Mouse (Mus musculus) kidney, postnatal 36 days (tissue): ENCODE measurements around the gene Kmt2e.

Experiments
- DNase-seq, 2 experiments: peaks; one replicate each; pipeline ENCODE4 v3.0.0; 2021 to 2022; ENCODE audit warnings: mixed read lengths in 2 of 2

Gene Kmt2e

DNA sequence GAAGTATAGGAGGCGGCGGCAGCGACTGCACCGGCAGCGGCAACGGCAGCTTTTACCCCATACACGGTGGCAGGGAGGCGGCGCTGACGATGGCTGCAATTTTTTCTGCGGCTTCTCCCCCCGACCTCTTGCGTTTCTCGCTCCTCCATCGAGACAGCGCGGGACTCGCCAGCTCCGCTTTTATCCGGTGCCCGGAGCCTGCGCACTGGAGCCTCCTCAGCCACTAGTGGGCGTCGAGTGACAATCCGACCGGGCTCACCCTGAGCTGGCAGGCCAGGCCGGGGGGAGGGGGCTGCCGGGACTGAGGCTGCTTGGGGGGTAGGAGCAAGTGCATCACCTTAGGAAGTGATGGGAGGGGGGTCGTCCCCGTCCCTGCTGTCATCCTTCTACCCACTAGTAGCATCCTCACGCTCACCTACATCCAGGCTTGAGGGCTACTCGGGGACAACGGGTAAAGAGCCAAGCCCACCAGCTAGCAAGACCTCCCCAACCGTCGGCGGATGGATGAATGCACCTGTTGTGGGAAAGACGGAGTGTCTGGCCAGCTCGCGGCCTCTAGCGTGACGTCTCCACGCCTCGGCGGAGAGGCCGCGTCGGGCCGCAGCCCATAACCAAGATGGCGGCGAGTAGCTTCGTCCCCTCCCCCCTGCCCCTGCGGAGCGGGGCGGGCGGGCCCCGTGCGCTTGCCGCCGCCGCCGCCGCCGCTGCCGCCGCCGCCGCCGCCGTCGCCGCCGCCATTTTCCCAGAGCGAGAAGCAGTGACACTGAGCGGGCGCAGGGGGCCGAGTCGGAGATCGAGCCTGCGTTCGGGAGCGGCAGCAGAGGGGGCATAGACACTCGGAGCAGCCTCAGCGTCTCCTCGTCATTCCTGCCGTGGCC lies at the start of gene Kmt2e:
TSS of gene Kmt2e (plus strand) at position 722 of the 878 bp plus-strand sequence.
- peak; percentile 92 to 94 for DNase-seq

DNA sequence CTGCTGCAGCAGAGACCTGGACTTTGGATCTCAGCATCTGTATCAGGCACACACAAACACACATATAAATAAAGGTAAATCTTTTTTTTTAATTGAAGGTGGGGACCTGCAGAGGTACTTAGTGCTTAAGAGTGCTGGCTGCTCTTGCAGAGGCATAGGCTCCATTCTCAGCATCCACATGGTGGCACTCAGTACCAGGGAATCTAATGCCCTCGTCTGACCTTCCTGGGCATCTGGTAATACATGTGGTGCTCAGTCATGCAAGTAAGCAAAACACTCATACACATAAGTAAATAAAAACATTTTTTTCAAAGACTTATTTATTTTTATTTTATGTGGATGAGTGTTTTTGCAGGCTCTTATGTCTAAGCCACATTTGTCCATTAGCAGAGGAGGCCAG lies 49.1 kb upstream of the Kmt2e start:
- peak; percentile 46 to 65 for DNase-seq

DNA sequence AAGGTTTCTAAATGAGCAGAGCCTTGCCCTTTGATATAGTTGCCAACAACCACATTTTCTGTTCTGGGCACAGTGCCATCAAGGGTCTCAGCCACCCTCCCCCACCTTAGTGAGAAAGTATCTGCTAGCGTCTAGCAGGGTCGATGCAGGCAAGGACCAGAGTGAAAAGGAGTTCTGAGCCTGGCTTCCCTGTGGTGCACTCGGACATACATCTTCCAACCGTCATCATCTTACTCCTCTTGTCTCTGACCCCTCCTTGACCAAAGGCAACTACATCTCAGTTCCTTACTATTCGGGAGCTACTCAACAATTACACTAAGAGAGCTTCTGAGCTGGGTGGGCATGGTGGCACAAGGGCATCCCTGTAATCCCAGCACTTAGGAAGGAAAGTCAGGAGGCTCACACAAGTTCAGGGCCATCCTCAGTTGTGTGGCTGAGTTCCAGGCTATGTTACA lies 48.5 kb upstream of the Kmt2e start:
- no peak for DNase-seq

DNA sequence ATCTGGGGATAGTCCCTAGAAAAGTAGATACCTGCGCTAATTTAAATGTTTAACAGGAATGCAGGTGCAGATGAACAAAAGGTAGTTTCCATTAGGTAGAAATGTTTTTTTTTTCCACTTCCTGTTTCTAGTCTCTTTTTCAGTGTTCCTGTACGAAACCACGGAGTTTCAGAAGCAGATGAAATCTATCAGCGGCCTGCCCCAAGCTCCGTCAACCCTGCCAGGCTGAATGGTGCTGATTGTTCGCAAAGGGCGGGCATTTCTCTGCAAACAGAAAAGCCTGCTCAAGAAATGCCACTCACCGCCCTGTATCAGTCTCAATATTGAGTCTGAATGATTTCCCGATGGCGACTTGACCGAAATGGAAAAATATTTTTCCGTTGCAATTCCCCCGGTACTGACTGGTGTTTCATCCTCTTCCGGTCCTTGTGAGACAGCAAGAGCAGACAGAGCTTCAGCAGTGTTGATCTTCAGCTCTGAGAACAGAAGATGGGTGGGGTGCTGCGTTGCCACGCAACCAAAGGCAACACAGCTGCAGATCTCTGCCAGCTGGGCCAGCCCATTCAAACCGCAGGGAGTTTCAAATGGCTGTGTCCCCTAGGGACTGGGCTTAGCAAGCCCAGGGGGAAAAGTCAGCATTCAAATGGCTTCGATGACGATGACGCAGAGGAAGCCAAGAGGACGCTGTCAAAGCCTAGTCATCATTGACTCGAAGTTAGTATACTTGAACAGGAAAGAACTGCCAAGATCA lies 47.5 kb upstream of the Kmt2e start:
- DNase-seq: peak; percentile 85 to 93

DNA sequence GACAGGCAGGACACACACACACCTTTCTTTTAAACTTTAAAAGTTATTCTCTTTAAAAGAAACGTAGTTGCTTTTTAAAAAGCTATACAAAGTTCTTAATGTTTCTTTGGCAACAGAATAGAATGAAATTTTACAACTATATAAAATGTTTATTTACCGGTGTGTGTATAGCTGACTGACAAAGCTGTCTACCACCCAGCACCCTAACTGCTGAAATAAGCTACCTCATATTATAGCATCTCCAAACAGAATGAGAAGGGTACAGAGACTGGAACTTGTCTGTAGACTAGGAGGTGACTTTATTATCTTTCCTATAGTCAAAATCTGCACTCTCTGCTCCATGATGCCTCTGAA lies 47.0 kb upstream of the Kmt2e start:
- DNase-seq: no peak

DNA sequence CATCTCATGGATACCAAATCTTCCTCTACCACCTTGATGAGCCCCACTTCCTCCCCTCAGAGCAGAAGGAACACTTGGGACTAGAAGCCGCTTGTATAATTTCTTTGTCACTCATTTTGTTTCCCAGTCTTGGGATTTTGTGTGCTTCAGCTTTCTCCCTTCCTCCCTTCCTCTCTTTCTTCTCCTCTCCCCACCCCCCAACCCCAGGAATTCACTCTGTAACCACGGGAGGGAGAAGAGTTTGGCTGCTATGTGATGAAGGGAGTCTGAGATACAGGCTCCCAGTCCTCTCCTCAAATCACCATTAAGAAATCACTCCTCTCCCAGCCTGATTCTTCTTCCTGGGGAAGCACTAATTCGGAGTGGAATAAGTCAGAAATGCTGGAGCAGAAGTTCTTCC lies 46.1 kb upstream of the Kmt2e start:
- no peak for DNase-seq

DNA sequence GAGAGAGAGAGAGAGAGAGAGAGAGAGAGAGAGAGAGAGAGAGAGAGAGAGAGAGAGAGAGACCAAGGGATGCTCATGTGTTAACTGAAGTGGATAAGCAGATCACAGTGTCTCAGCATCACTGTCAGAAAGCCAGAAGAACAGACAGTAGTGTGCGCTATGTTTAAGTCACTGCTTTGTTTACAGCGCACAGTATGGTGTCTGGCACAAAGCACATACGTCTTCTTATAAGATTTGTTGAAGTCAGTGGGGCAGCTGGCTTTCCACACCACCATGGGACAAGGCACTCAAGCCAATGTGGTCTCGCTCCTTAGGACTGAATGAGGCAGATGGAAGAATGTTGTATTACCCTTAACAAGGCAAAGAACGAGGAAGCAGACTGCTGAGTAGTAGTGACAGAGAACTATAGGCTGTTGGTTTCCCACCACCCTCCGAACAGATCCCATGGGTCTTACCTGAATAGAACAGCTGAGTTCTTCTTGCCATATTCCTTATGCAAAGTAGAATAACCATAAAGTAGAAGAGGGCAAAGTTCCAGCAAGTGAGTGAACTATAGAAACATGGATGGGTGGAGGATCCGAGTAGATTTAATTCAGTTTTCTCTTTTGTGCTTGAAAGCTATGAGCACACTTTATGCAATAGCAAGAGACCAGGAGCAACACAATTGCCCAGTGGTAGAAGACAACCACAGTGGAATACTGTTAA lies 44.5 kb upstream of the Kmt2e start:
- no peak for DNase-seq

DNA sequence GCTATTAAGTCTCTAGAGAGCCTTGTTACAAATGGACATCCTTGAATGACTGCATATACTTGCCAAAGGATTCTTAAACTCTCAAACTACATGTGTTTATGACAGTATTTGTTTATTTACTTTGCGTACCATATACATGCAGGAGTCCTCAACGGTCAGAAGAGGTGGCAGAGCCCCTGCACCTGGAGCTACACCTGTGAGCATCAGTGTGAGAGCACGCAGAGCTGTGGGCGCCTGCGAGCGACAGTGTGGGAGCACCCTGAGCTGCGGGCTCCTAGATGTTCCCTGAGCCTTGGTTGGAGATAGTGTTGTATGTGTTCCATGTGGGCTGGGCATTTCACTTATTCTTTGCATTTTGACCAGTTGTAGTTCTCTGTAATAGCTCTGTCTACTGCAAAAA lies 42.5 kb upstream of the Kmt2e start:
- DNase-seq: no peak

DNA sequence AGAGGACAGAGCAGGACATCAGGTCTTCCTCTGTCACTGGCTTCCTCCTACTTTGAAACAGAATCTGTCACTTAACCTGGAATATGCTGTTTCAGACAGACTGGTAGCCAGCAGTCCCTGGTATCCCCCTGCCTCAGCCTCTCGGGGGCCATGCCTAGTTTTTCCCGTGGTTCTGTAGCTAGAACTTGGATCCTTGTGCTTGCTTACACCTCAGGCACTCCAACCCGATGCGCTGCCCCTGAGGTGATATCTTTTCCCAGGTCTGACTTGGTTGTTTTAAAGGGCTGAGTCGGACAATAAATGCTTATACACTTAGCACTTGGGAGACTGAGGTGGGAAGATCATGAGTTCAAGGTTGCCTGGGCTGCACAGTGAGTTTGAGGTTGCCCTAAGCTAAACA lies 40.4 kb upstream of the Kmt2e start:
- no peak for DNase-seq

DNA sequence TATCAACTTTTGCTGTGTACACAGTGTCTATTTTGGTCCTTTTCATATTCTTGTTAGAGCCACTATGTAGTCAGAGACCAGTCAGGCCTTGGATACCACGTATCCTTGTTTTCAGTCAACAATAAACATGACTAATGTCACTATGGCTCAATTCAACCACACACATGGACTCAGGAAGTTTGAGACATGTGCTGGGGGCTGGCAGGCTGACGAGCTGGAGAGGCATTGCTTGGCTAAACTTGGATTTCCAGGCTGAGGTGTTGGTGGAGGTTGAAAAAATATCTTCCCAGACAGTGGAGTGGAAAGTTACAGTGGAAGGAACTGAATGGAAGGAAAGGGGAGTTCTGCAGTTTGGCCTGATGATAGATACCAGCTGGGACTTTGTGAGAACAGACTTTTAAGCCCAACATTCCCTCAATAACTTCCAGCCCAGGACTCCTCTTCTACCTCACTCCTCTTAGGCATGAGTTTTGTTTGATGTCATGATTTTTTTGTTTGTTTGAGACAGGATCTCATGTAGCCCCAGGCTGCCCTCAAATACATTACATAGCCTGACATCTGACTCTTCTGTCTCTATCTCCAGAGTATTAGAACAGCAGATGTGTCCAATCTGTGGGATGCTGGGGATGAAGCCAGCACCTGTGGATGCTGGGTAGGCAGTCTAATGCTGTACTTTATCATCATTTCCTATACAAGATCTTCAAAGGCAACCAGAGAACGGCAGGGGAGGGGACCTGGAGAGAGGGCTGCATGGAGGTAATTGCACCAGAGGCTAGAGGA lies 39.7 kb upstream of the Kmt2e start:
- DNase-seq: no peak

DNA sequence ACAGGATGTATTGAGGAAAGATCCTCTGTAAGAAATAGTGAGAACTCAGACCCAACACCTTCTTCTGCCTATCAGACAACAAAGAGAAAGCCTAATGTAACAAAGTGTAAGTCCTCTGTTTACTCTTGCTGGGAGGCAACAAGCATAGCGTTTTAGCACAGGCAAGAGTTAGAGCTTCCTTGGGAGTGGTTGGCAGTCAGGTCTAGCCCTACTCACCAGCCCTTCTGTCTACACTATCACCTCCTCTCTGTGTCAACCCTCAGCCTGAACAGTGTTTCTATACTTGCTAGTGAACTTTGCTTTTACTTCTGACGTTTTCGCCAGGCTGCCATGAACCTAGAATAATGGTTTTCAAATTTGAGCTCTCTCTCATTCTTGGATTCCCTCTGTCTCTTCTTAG lies 38.5 kb upstream of the Kmt2e start:
- no peak for DNase-seq

DNA sequence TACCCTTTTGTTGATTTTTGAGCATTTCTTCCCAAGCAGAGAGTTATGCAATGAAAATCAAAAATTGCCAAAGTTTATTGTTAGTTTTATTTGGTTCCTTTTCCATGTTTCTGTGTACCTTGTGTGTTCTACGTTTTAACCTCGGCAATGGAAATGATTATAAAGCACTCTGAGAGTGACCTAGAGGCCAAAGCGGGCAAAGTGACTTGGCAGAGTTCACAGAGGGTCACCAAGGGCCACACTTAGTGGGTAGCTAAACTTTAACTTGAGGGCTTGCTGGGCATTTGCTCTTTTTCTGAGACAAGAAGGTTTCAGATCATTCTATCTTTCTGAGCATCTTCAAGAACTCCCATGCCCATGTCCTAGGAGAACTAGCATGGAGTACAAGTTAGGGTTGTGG lies 37.5 kb upstream of the Kmt2e start:
- DNase-seq: peak; percentile 63 to 73

DNA sequence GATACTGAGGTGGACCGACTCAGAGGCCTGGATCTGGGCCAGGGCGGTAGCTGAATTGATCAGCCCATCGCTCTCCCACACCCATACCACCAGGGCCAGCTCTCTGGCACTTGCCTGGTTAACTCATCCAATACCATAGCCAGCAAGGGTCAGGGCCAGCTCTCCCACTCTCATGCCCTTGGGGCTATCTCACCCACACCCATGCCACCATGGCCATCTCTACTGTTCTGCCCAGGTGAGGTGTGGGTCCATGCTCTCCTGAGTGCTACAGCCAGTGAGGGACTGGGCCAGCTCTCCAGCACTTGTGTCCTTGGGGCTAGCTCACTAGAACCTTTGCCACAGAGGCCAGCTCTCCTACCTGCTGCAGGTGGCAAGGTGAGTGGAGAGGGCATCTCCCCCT lies 34.1 kb upstream of the Kmt2e start:
- no peak for DNase-seq

DNA sequence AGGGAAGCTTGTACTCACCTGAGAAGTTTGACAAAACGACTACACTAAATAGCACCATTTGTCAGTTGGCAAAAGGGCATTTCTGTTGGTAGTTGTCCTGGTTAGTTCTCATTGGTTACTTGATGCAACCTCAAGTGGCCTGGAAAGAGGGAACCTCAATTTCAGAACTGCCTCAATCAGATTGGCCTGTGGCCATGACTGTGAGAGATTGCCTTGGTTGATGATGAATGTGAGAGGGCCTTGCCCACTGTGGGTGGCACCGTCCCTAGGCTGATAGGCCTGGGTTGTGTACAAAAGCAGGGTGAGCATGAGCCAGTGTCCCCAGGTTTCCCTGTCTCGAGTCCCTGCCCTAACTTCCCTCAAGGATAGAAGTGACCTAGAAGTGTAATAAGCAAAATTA lies 33.4 kb upstream of the Kmt2e start:
- DNase-seq: no peak

DNA sequence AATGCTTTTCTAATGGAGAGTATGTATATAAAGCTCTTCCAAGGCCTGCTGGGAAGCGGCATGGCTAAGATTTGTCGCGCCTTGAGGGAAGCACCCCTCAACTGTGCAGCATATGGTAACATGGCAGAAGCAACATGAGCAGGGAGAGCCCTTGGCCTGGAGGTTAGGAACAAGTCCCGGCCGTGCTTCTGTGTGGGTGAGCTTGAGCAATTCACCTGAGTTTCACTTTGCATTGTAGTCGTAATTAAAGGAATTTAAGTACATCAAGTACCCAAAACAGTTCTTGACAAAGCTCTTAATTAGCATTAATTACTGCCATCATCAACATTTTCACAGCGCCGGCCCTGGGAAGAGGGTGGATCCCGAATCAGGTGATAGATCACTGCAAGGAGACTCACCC lies 32.9 kb upstream of the Kmt2e start:
- DNase-seq: no peak

DNA sequence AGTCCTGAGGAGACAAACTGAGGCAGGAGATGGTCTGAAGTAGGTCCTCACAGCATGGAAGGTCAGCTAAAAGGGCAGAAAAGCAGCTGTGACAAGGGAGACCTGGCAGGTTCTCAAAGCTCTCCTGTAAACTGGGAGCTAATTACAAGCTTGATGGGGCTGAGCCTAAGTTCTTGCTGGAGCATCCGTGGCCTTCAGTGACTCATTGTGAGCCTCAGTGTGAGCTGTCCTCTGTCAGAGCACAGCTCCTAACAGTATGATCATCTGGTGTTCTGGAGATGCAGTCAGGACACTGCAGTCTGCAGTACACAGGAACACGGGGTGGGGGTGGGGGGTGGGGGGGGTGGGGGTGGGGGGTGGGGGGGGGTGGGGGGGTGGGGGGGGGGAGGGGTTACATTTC lies 32.2 kb upstream of the Kmt2e start:
- no peak for DNase-seq

DNA sequence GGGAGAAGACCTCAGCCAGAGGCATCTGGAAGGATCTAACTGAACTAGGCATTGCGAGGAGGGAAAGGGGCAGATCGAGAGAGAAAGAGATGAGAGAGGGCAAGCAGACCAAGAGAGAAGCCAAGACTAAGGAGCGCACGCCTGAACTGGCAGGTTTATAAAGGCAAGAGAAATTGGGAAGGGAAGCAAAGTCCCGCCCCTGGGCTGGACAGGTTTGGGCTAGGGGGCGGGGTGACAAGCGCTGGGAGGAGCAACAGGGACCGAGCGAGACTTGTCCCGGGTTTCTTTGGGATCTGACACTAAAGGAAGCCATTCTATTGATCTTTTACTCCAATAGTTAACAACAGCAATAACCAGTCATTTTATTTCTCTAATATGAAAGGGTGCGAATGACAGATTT lies 31.1 kb upstream of the Kmt2e start:
- DNase-seq: peak in 1 of 2 experiments; percentile 57

DNA sequence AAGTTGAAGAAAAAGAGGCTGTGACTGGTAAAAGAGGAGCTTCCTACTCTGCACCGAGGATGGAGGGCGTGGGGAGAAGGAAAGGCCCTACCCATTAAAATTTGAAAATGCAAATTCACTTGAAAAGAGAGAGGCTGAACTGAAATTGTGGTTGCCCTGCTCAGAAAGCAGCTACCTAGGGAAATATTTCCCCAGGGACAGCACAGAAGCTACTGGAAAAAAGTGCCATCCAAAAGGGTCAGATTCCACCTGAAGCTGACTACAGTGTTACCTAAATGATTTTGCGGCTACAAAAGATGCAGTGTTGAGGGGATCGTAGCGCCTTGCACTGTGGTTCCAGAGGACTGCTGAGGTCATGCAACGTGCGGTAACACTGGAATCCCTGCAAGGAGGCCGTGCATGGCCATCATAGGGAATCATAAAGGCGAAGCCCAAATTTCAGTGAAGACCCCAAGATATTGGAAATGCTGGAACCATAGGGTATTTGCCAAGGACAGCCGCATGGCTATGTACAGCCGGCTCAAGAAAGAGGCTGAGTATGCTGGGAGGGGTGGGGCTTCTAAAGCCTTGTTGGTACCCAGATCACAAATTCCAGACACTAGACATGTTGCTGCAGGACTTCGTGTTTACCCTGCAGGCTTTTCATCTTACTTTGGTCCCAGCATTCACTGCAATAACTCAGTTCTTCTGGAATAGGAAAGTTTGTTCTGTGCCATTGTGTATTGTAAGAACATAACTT lies 28.4 kb upstream of the Kmt2e start:
- no peak for DNase-seq

DNA sequence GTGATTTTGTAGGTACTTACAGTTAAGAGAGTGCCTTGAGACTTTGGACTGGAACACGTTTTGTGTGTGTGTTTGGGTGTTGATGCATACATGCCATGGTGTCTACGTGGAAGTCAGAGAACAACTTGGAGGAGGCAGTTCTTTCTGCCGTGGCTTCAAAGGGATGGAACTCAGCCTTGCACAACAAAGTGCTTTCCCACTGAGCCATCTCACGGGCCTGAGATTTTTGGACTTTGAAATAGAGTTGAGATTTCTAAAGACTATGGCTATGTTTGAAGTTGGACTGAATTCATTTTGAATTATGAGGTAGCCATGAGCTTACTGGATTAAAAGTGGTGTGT lies 27.9 kb upstream of the Kmt2e start:
- DNase-seq: no peak

DNA sequence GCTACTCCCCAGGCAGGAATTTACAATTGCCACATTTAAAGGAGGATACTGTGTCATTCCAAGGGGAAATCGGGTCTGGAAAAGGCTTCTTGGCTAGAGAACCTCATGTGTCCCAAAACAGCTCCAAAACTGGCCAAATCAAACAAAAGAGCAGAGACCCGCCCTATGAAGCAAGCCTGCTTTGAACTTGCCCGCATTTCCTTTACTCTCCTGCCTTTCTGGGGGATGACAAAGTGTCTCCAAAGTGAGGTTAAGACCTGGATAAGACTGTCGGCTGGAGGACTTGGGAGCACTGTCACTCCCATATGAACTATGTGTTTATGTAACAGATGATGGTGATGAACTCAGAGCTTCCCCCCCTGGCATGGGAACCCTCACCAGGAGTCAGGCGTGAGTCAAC lies 26.1 kb upstream of the Kmt2e start:
- no peak for DNase-seq

DNA sequence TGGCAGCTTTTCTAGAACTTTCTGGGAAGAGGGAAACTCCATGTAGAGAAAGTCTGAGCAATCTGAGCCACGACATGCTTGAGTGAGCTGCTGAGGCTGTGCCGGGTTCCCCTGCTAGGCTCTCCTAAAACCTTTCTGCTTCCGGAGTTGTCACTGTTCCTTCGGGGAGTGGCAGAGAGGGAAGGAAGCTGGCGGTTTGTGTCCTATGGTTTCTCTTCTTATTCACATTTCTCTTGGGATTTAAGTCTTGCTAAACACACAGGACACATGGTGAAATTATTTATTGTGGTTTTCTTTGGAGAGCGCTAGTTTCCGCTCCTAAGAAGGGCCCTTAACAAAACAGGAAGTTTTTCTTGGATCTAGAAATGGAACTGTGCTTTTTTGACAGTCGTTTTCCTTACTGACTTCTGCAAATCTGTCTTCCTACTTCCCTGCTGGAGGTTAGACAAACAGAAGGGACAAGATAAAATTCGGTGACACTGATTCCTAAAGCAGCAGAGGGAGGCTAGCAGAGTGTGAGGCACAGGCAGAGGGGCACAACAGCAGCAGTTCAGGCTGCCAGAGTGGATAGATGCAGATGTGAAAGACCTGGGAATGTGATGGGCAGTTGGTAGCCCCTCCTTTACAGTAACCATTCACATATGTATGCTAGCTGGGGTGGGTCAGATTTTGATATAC lies 24.1 kb upstream of the Kmt2e start:
- DNase-seq: peak; percentile 62 to 78

DNA sequence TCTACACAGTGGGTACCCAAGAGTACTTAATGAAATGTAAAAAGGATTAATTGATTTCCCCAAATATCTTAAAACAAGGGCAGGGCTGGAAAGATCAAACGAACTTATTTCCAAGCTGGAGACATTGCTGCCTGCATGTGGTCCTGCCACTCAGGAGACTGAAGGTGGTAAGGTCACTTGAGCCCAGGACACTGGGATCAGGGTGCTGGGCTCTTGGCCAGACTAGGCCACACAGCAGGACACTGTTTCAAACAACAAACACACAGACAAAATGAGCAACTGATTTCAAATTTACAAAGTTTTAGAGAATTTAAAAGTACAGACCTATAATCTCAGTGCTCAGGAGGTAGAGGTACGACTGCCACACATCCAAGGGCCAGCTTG lies 23.5 kb upstream of the Kmt2e start:
- peak in 1 of 2 experiments; percentile 67 for DNase-seq
